Mouse (Mus musculus) right cerebral cortex, postnatal 4 days (tissue): Measurements from ENCODE around the gene Chmp4b.

Source experiments
- DNase-seq: peaks from one replicate; pipeline ENCODE4 v3.0.0-alpha.2; 2022

Chmp4b gene

DNA sequence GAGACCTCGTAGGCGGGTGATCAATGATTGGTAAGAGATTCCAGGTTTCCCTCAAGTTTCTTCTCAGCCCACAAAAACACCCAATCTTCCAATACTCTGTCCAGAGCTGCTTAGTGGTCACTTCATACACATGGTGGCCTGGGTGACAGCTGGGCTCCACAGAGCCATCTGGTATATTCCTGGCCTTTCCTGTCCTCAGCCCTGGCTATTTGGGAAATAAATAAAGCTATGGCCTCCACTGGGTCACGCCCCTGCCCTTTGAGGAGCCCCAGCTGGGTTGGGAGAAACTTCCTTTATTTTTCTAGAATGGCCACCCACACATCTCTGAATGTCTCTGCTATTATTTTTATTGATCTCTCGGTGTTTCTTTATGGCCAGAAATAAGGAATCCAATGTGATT, 72.0 kb downstream of the Chmp4b start:
- no peak for DNase-seq

DNA sequence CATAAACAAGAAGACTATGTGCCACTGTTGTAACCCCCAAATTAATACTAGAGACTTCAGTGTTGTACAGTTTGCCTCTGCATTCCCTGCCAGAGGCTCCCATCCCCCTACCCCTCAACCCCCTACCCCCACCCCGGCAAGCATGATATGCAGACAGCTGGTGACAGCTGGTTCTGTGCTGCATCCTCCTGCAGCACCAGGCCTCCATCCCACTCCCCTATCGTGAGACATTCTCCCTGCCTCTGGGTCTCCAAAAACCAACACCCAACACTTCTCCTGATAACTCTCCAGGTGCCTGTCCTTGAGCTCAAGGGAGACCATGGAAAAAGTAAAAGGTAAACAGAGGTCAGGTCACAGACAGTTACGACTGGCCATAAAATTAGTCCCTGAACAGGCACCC, 78.2 kb downstream of the Chmp4b start:
- DNase-seq = no peak

DNA sequence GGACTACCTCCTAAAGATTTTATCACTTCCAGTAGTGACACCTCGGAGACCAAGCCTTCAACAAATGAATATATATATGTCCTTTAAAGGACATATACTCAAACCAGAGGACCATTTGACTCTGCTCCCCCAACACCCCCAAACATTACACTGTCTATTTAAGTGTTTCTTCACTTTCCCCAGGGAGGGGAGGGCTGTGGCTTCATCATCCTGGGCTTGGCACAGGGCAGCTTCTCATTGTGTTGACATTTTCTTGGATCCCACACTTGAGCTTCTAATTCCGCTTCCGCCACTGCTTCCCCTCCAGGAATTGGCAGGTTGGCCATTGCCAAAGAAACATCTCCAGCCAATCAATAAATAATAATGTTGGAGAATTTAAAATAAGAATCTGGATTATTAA, 79.3 kb downstream of the Chmp4b start:
- no peak for DNase-seq

DNA sequence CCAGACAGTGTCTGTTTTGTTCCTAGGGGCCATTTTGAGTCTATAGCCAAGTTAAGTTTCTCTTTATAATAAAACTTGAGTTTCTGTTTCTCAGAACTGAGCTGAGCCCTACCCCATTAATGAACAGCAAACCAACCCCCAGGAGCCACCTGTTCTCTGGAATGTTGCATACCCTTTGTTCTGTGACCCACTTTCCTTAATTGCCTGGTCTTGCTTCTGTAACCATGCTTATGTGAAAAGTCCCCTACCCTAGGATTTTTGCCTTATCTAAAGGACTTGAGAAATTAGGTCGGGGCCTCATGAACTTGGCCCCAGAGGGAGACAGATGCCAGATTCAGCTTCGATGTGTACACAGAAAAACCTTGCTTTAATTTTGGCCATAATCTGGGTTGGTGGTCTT, 80.4 kb downstream of the Chmp4b start:
- DNase-seq = no peak

DNA sequence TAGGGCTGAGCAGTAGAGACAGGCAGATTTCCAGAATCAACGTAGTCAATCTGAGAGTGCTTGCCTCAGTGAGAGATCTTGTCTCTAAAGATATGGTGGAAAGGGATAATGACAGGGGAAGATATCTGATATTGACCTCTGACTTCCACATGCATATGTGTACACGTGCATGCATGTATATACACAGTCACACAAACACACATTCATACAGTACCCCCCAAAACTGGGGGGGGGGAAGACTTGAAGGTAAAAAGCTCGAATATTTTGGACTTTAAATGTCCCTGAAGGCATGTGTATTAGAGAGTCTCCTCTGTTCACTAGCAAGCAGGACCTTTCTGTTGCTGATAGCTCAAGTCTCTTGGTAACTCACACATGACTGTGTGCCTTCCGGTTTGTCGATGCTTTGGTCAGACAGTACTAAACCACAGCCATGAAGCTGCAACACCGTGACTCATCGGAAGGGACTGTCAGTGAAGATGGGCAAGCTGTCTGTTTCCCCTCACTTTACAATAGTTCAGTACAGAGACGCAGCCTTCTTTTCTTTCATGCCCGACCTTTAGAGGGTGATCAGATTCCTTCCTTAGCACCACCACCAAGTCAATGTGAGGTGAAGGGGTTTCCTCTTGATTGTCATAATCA, 81.1 kb downstream of the Chmp4b start:
- DNase-seq = no peak

DNA sequence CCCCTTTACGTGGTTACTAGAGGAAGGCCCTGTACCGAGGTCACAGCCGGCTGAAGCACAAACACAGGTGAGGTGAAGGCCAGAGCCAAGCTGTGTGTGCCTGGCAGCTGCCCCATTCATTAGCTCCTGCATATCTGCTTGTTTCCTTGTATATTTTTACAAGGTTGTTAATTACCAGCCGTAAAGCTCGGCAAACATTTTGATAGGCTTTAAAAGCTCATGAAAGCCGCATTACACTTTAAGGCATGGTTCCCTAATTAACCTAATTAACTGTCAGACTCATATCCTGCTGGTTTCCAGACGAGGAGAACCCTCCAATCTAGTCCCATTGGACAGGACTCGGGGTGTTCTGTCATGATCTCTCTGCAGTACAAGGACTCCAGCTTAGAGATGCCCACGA, 83.5 kb downstream of the Chmp4b start:
- no peak for DNase-seq

DNA sequence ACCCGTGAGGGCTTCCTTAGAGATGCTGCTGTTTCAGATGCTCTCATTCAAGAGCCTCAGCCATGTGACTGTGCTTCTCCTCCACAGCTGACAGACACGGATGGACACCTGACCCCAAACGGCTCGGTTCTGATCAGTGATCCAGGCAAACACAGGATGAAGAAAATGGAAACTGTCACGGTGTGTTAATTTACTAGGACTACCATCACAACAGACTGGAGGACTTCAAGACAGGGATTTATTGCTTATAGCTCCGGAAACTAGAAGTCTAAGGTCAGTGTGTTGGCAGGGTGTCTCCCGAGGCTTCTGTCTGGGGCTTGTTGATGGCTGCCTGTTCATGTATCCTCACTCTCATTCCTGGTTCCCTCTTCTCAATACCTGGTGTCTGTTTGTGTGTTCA, 83.9 kb downstream of the Chmp4b start:
- no peak for DNase-seq

DNA sequence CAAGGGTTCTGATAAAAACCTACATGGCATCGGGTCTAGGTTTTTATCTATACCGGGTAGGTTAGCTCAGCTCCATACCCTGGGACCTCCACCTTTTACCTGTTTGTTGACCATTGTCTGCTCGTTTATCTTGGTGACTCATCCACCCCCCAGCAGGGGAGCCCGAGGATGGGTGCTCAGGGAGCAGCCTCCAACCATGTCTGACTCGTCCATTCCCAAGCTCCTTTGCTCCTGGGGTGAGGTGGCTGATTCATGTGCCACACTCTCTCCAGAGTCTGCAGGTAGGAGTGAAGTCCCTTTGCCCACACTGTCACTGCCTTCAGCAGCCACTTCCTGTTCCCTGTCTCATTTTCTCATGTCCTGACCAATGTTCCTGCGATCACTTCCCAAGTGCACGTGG, 84.5 kb downstream of the Chmp4b start:
- DNase-seq = no peak

DNA sequence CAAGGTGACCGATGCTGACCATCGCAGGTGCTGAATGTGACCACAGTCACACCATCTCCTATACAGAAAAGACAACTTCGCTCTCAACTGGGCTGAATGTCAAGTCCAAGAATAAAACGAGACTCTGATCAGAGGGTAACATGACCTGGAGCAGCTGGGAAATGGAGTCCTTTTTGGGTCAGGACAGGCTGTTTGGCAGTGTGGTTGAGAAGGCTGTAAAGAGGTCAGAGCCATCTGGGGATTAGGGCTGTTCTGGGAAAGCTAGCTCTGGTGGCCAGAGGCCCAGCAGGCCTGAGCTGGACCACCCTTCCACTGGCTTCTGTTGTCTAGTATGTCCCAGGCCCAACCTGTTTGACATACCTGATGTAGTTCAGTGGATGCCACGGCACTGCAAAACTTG, 87.1 kb downstream of the Chmp4b start:
- DNase-seq = no peak

DNA sequence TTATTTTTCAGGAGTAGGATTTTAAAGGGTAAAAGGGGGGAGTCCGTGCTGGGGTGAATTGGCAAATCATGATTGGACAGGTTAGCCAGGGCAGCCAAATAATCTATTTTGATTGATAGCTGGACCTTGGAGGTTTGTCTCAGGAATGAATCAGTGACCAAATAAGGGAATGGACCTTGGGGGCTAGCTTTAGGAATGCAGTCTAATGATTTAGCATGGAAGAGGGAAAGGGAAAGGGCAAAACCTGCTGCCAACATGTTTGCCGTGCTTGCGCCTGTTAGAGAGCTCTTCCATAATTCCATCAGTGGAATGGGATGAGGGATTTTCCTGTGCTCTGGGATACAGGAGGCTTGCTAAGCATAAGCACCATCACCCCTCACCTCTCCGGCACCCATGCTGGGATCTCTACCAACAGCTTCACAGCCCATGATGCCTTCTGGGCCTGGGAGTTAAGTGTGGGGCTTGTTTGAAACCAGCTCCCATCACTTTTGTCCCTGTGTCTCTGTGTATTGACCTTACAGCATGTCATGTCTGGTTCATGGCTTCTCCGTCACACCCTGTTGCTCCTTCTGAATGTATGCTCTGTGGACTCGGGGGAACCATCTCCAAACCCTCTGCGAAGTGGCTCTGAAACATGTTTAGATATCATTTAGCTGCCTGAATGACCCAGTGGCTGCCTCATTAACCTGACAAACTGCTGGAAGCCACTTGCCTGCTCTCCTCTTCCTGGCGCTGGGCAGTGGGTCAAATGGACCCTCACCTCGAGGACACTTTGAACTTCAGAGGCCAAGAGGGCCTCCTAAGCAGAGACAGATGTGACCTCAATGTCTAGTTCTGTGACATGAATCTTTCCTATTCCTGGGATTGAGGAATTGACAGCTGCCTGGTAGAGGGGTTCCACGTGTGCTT, 91.7 kb downstream of the Chmp4b start:
- no peak for DNase-seq

DNA sequence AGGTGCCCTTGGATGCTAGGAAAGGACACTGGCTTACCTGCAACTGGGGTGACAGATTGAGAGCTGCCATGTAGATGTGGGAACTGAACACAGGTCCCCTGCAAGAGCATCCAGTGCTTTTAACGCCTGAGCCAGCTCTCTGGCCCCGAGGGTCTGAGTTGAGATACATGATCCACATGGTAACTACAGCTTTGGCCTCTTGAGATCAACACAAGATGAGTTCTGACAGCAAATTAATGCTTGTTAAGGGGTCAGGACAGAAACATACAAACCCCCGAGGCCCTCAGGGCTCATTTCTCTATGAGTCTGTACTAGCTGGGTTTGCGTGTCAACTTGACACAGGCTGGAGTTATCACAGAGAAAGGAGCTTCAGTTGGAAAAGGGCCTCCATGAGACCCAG, 92.4 kb downstream of the Chmp4b start:
- DNase-seq = no peak
